Mouse (Mus musculus): ENCODE results near the gene Cited4. TPM values are rescaled to one million over a fixed set of nuclear protein-coding genes. Genes with fewer than 3 reads are reported as not detected.

Gene Cited4
- polyA plus RNA-seq, 1 experiment from 2014 or later, result 0.79 TPM

DNA sequence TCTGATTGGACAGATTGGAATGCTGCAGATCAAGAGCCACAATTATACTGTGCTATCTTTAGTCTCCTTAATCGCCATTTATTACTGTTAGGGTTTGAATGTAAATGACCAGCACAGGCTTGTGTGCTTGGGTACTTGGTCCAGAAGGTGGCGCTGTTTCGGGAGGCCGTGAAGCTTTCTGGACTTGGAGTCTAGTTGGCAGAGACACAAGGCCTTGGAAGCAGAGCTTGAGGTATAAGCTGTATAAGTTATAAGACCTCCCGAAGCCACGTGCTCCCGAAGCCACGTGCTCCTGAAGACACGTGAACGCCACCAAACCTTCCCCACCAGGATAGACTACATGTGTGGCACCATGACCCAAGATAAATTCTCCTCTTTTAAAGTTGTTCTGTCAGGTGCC lies 26.3 kb downstream of the Cited4 start:
- H3K36me3 ChIP-seq (ENCODE audit: control insufficient read depth, insufficient read depth), result no peaks in the 10 kb centered on the region
- H3K27ac ChIP-seq (ENCODE audit: low read length), result no peak overlapping the region
- no peaks in the 10 kb centered on the region for H3K4me1 ChIP-seq (replicated peaks; ENCODE audit: control insufficient read depth, insufficient read depth, low read length)
- H3K4me3 ChIP-seq (replicated peaks; ENCODE audit: low read length), result no peak overlapping the region
- no peaks in the 10 kb centered on the region for H3K9me3 ChIP-seq (ENCODE audit: control insufficient read depth, low read length)
- peaks cover 8% of the 10 kb centered on the region; the same call in 1 of the 2 replicates for H3K27me3 ChIP-seq (replicated peaks; ENCODE audit: control insufficient read depth, insufficient read depth, low read length)
- 40% methylated on average over 10 of the region's 10 CpGs for WGBS
- ATAC-seq, result no peak
- no peak overlapping the region for H3K4me2 ChIP-seq (ENCODE audit: low read length)
- H3K9ac ChIP-seq (replicated peaks; ENCODE audit: low read depth, low read length), result no peak overlapping the region

DNA sequence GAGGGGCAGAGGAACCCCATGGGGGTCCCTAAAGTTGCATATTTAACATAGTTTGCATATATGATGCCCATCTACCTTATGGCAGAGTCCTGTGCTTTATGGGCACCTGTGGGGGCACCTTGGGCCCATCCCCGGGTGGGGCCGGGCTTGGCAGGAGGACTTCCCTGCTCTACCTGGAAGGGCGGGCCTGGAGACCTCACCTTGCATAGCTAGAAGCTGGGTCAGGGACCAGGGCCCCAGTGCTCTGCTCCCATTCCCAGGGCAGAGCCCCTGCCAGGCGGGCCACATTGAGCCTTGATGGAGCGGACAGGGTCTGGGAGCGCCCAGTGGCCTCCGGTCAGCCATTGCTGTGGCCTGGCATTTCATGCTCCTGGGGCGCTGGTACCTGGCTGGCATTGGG lies 31.0 kb downstream of the Cited4 start:
- no peaks in the 10 kb centered on the region; the same call in 1 of the 2 replicates for H3K4me1 ChIP-seq (replicated peaks; ENCODE audit: control insufficient read depth, insufficient read depth, low read length)
- no peak overlapping the region for H3K27ac ChIP-seq (ENCODE audit: low read length)
- no peak overlapping the region for H3K4me2 ChIP-seq (ENCODE audit: low read length)
- H3K9ac ChIP-seq (replicated peaks; ENCODE audit: low read depth, low read length), result no peak overlapping the region
- H3K9me3 ChIP-seq (ENCODE audit: control insufficient read depth, low read length), result no peaks in the 10 kb centered on the region
- peaks cover 24% of the 10 kb centered on the region for H3K27me3 ChIP-seq (replicated peaks; ENCODE audit: control insufficient read depth, insufficient read depth, low read length)
- no peaks in the 10 kb centered on the region for H3K36me3 ChIP-seq (ENCODE audit: control insufficient read depth, insufficient read depth)
- ATAC-seq, result no peak
- 90% methylated on average over 8 of the region's 8 CpGs for WGBS
- H3K4me3 ChIP-seq (replicated peaks; ENCODE audit: low read length), result no peak overlapping the region

DNA sequence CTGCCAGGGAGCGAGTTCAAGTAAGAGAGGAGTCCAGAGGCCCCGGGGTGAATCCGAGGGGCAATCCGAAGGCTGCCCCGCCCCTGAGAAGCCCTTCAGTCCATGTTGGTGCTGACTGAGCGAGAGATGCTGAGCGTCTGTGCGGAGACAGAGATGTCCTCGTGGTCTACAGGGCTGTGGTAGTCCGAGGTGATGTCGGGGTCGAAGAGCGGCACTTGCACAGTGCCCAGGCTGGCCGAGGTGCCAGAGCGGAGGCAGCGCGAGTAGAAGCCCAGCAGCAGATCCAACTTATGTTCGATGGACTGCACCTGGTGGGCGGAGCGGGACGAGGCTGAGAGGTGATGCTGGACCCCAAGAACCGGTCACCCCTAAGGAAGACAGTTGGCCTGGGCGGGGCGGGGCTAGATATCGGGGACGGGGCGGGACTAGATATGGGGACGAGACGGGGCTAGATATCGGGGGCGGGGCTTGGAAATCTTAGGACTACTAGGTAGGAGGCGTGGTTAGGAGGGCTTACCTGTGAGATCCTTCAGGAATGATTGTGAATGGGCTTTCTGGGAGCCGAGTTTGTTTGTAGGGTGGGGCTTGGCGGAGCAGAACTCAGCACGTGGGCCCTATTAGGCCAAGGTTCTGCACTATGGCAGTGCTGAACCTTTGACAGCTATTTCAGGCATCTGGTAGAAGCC lies 31.6 kb downstream of the Cited4 start:
- no peak overlapping the region for H3K4me2 ChIP-seq (ENCODE audit: low read length)
- H3K27ac ChIP-seq (ENCODE audit: low read length), result no peak overlapping the region
- 17% methylated on average over 35 of the region's 35 CpGs for WGBS
- no peak overlapping the region for H3K9ac ChIP-seq (replicated peaks; ENCODE audit: low read depth, low read length)
- ATAC-seq, result no peak
- no peak overlapping the region for H3K4me3 ChIP-seq (replicated peaks; ENCODE audit: low read length)
- H3K9me3 ChIP-seq (ENCODE audit: control insufficient read depth, low read length), result no peaks in the 10 kb centered on the region
- H3K36me3 ChIP-seq (ENCODE audit: control insufficient read depth, insufficient read depth), result no peaks in the 10 kb centered on the region
- peaks cover 24% of the 10 kb centered on the region for H3K27me3 ChIP-seq (replicated peaks; ENCODE audit: control insufficient read depth, insufficient read depth, low read length)
- no peaks in the 10 kb centered on the region; the same call in 1 of the 2 replicates for H3K4me1 ChIP-seq (replicated peaks; ENCODE audit: control insufficient read depth, insufficient read depth, low read length)

DNA sequence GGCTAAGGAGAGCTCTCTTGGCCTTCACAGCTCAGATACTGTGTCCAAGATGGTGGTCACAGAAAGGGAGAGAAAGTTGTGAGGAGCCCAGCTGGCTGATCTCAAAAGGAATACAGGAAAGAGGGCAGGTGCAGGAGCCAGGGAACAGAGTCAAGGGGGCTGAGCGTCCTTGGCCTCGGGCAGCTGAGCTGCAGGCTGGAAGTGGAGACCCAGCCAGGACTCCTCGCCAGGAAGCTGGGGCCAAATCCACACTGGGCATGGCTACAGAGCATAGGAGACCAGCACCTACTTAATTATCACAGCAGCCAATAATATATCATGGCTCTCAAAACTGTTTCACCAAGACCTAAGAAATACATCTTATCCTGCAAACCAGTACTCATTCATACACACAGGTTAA lies 34.8 kb downstream of the Cited4 start:
- no peak; the same call in 1 of the 2 replicates for ATAC-seq
- Histone ChIP-seq H3K9me3 (ENCODE audit: control insufficient read depth, low read length) (no peaks in the 10 kb centered on the region), H3K4me3 (replicated peaks; ENCODE audit: low read length) (no peak overlapping the region), H3K4me1 (replicated peaks; ENCODE audit: control insufficient read depth, insufficient read depth, low read length) (no peaks in the 10 kb centered on the region; the same call in 1 of the 2 replicates), H3K36me3 (ENCODE audit: control insufficient read depth, insufficient read depth) (no peaks in the 10 kb centered on the region), H3K27me3 (replicated peaks; ENCODE audit: control insufficient read depth, insufficient read depth, low read length) (peaks cover 21% of the 10 kb centered on the region), H3K27ac (ENCODE audit: low read length) (no peak overlapping the region), H3K9ac (replicated peaks; ENCODE audit: low read depth, low read length) (no peak overlapping the region), H3K4me2 (ENCODE audit: low read length) (no peak overlapping the region)
- WGBS, result 51% methylated on average over 3 of the region's 3 CpGs

DNA sequence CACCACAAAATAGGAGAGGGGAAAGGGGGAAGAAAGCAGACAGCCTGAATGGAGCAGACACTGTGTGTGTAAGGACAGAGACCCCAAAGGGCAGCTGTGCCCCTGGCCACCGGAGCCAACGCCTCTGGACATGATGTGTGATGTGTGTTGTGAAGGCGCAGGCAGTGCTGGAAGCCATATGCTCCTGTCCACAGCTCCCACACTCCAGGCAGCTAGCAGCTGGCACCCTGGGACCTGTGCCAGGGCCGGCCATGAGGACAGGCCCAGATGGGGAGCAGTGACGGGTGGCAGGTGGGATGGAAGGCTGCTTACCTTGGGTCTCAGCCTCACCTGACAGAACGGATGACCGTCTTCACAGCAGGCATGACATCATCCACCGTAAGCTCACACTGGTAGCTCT lies 35.7 kb downstream of the Cited4 start:
- H3K36me3 ChIP-seq (ENCODE audit: control insufficient read depth, insufficient read depth), result no peaks in the 10 kb centered on the region
- H3K4me1 ChIP-seq (replicated peaks; ENCODE audit: control insufficient read depth, insufficient read depth, low read length), result no peaks in the 10 kb centered on the region; the same call in 1 of the 2 replicates
- no peak overlapping the region for H3K9ac ChIP-seq (replicated peaks; ENCODE audit: low read depth, low read length)
- H3K27me3 ChIP-seq (replicated peaks; ENCODE audit: control insufficient read depth, insufficient read depth, low read length), result peaks cover 21% of the 10 kb centered on the region
- H3K4me2 ChIP-seq (ENCODE audit: low read length), result no peak overlapping the region
- H3K27ac ChIP-seq (ENCODE audit: low read length), result no peak overlapping the region
- no peak for ATAC-seq
- no peaks in the 10 kb centered on the region for H3K9me3 ChIP-seq (ENCODE audit: control insufficient read depth, low read length)
- WGBS, result 62% methylated on average over 8 of the region's 8 CpGs
- H3K4me3 ChIP-seq (replicated peaks; ENCODE audit: low read length), result no peak overlapping the region

DNA sequence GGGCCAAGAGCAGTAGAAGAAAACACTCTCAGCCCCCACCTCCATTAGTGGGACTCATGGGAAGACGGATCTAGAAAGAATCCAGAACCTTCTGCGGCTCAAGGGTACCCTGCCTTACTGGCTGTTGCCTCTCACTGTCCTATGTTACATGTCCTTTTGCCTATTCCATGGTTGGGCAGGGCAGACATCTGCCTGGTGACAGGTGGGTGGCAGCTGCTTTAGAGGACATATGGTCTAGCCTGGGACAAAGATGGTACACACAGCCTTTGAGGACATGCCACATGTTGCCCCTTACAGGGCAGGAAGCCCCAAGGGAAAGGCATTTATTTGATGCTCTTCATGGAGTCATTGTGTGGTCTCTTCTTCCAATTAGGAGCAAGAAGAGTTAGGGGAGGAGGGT lies 36.1 kb downstream of the Cited4 start:
- H3K27ac ChIP-seq (ENCODE audit: low read length), result no peak overlapping the region
- H3K36me3 ChIP-seq (ENCODE audit: control insufficient read depth, insufficient read depth), result no peaks in the 10 kb centered on the region
- H3K4me3 ChIP-seq (replicated peaks; ENCODE audit: low read length), result no peak overlapping the region
- WGBS, result 86% methylated on average over 2 of the region's 2 CpGs
- H3K9ac ChIP-seq (replicated peaks; ENCODE audit: low read depth, low read length), result no peak overlapping the region
- H3K27me3 ChIP-seq (replicated peaks; ENCODE audit: control insufficient read depth, insufficient read depth, low read length), result peaks cover 18% of the 10 kb centered on the region
- no peak overlapping the region for H3K4me2 ChIP-seq (ENCODE audit: low read length)
- H3K9me3 ChIP-seq (ENCODE audit: control insufficient read depth, low read length), result no peaks in the 10 kb centered on the region
- H3K4me1 ChIP-seq (replicated peaks; ENCODE audit: control insufficient read depth, insufficient read depth, low read length), result no peaks in the 10 kb centered on the region; the same call in 1 of the 2 replicates
- no peak for ATAC-seq

DNA sequence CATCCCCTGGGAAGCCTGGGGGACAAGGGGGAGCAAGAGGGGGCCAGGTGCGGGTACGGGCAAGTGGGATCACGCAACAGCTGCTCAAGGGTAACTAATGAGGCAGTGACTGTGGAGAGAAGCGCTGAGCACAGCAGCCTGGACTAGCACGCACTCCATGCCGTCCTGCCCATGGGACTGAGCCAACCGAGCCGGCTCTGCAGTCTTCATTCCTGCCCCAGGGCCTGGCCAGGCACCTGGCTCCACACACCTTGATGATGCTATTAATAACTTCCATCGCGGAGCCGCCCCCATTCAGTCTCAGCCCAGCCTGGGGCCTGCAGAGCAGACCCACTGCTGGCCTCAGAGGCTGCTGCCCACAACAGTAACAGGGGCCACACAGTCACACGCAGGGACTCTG lies 45.9 kb downstream of the Cited4 start:
- 0 out of 2 replicates have a peak, but pooled peaks cover 7% of the 10 kb centered on the region for H3K27me3 ChIP-seq (replicated peaks; ENCODE audit: control insufficient read depth, insufficient read depth, low read length)
- no peaks in the 10 kb centered on the region for H3K36me3 ChIP-seq (ENCODE audit: control insufficient read depth, insufficient read depth)
- no peak for ATAC-seq
- no peak overlapping the region for H3K4me3 ChIP-seq (replicated peaks; ENCODE audit: low read length)
- 74% methylated on average over 12 of the region's 12 CpGs for WGBS
- H3K27ac ChIP-seq (ENCODE audit: low read length), result no peak overlapping the region
- H3K9me3 ChIP-seq (ENCODE audit: control insufficient read depth, low read length), result no peaks in the 10 kb centered on the region
- H3K4me2 ChIP-seq (ENCODE audit: low read length), result no peak overlapping the region
- peaks cover 24% of the 10 kb centered on the region for H3K4me1 ChIP-seq (replicated peaks; ENCODE audit: control insufficient read depth, insufficient read depth, low read length)
- no peak overlapping the region for H3K9ac ChIP-seq (replicated peaks; ENCODE audit: low read depth, low read length)

DNA sequence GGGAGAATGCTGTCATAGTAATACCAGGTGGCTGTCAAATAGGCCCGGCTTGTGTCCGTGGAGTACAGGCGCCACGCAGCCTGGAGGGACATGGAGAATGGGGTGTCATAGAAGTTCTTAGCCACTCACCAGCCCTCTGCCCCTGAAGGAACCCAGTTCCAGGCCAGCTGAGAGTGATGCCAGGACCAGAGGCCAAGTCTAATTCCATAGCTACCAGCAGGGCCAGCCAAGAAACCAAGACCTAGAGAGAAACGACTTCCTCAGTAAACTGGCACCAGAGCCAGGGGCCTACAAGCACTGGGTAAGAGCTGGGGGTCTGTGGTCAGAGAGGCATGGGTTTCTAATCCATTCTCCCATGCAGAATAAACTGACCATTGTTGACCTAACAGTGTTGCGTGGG lies 46.6 kb downstream of the Cited4 start:
- no peak for ATAC-seq
- WGBS, result 87% methylated on average over 6 of the region's 6 CpGs
- H3K36me3 ChIP-seq (ENCODE audit: control insufficient read depth, insufficient read depth), result no peaks in the 10 kb centered on the region
- H3K4me3 ChIP-seq (replicated peaks; ENCODE audit: low read length), result no peak overlapping the region
- H3K27ac ChIP-seq (ENCODE audit: low read length), result no peak overlapping the region
- peaks cover 24% of the 10 kb centered on the region for H3K4me1 ChIP-seq (replicated peaks; ENCODE audit: control insufficient read depth, insufficient read depth, low read length)
- H3K27me3 ChIP-seq (replicated peaks; ENCODE audit: control insufficient read depth, insufficient read depth, low read length), result 0 out of 2 replicates have a peak, but pooled peaks cover 9% of the 10 kb centered on the region
- no peaks in the 10 kb centered on the region for H3K9me3 ChIP-seq (ENCODE audit: control insufficient read depth, low read length)
- H3K9ac ChIP-seq (replicated peaks; ENCODE audit: low read depth, low read length), result no peak overlapping the region
- no peak overlapping the region for H3K4me2 ChIP-seq (ENCODE audit: low read length)

DNA sequence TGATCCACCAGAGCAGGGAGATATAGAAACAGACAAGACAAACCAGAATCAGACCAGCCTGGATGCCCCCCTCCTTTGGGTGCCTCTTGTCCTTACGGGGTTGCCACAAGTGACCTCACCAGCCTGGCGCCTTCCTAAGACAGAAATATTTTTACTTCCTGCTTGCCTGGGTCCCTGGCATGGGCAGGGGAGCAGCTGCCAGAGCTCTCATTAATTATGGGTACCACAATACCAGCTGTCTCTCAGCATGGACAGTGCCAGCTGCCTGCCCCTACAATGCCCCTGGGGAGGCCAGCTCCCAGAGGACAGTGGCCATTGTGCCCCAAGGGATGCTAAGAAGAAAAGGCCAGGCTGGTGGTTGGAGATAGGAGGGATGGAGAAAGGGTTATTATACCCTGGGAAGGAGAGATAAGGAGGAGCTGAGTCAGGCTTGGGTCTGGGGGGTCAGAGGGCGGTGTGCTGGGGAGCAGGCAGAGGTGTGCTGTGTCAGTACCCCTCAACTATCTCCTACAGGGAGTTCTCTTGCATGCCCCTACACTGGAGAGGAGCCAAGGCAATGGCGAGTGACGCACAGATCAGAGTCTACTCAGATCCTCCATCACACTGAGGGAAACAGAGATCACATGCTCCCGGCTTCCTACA lies 47.6 kb downstream of the Cited4 start:
- Histone ChIP-seq H3K9me3 (ENCODE audit: control insufficient read depth, low read length) (no peaks in the 10 kb centered on the region), H3K4me3 (replicated peaks; ENCODE audit: low read length) (no peak overlapping the region), H3K27ac (ENCODE audit: low read length) (no peak overlapping the region), H3K27me3 (replicated peaks; ENCODE audit: control insufficient read depth, insufficient read depth, low read length) (0 out of 2 replicates have a peak, but pooled peaks cover 9% of the 10 kb centered on the region), H3K9ac (replicated peaks; ENCODE audit: low read depth, low read length) (no peak overlapping the region), H3K4me2 (ENCODE audit: low read length) (no peak overlapping the region), H3K36me3 (ENCODE audit: control insufficient read depth, insufficient read depth) (no peaks in the 10 kb centered on the region), H3K4me1 (replicated peaks; ENCODE audit: control insufficient read depth, insufficient read depth, low read length) (peaks cover 24% of the 10 kb centered on the region)
- peak; percentile 7; the same call in 1 of the 2 replicates for ATAC-seq
- 64% methylated on average over 6 of the region's 6 CpGs for WGBS

Measured in forebrain, embryonic 16.5 days (tissue).